Mouse (Mus musculus) ES-Bruce4 (cell line): ENCODE results near the gene Cfap52.

ENCODE experiments used
- CTCF ChIP-seq: IDR thresholded peaks from one replicate; pipeline ENCODE4 v1.8.1; 2011; ENCODE audit warnings: low read depth, low read length
- EP300 ChIP-seq: IDR thresholded peaks from 2 replicates; pipeline ENCODE4 v1.6.1; 2011; ENCODE audit warnings: low read depth, low read length; ENCODE audit not compliant: insufficient read depth
- POLR2A ChIP-seq: IDR thresholded peaks from one replicate; pipeline ENCODE4 v1.8.1; 2011; ENCODE audit warnings: low read length; ENCODE audit not compliant: insufficient read depth

DNA sequence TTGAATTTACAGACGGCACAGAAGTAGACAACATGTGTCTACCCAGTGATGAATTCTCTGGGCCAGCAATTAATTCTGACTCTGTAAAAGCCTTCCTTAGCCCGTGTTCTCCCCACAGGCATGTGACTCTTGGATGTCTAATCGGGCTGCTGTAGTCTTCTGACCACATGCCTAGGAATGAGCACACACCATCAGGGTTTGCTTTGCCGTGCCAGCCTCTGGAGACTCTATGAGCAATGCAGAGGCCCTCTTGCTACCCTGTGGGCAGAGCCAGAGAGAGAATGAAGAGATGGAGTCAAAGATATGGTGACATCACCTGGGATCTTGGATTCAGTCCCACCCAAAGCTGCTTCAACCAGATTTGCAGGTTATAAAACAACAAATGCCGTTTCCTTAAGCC lies 54.4 kb downstream of the Cfap52 start:
- TF ChIP-seq CTCF, result no peak
- TF ChIP-seq POLR2A, result no peak
- no peak for TF ChIP-seq EP300
